Mouse (Mus musculus) forebrain, embryonic 11.5 days (tissue): ENCODE data around the gene Tmem189. TPM values are rescaled to one million over a fixed set of nuclear protein-coding genes. Genes with fewer than 3 reads are reported as not detected.

ENCODE experiments used
- ATAC-seq: fragments of 200-750 bp; cut with Nextera tagmentation; replicated peaks from 2 replicates; pipeline ENCODE4 v1.8.0; 2017; ENCODE audit warnings: moderate TSS enrichment; ENCODE audit not compliant: low FRiP score
- DNase-seq: peaks from one replicate; pipeline ENCODE4 v3.0.0-alpha.2; 2017; ENCODE audit warnings: low spot score
- H3K27ac ChIP-seq: fragments of 300-500 bp; sonication (generic); 2 replicates; pipeline ENCODE4 v1.5.1; 2014; ENCODE audit warnings: low read depth, low read length
- H3K27me3 ChIP-seq: fragments of 300-500 bp; sonication (generic); 2 replicates; pipeline ENCODE4 v1.6.1; 2014; ENCODE audit warnings: mild to moderate bottlenecking, low read length, mixed read lengths; ENCODE audit not compliant: control insufficient read depth, insufficient read depth
- H3K36me3 ChIP-seq: fragments of 300-500 bp; sonication (generic); 2 replicates; pipeline ENCODE4 v1.6.1; 2014; ENCODE audit warnings: mild to moderate bottlenecking, low read length, moderate library complexity, mixed read lengths; ENCODE audit not compliant: control insufficient read depth, insufficient read depth
- H3K4me1 ChIP-seq: fragments of 300-500 bp; sonication (generic); replicated peaks from 2 replicates; pipeline ENCODE4 v1.6.1; 2014; ENCODE audit warnings: low read length, mixed read lengths; ENCODE audit not compliant: control insufficient read depth, insufficient read depth
- H3K4me2 ChIP-seq: fragments of 300-500 bp; sonication (generic); 2 replicates; pipeline ENCODE4 v1.6.1; 2014; ENCODE audit warnings: low read depth, mild to moderate bottlenecking, low read length, moderate library complexity, mixed read lengths; ENCODE audit not compliant: severe bottlenecking
- H3K4me3 ChIP-seq: fragments of 300-500 bp; sonication (generic); 2 replicates; pipeline ENCODE4 v1.5.1; 2014; ENCODE audit warnings: low read depth, low read length
- H3K9ac ChIP-seq: fragments of 300-500 bp; sonication (generic); 2 replicates; pipeline ENCODE4 v1.6.1; 2014; ENCODE audit warnings: low read length
- H3K9me3 ChIP-seq: fragments of 300-500 bp; sonication (generic); 2 replicates; pipeline ENCODE4 v1.6.1; 2016; ENCODE audit warnings: low read length, mixed read lengths; ENCODE audit not compliant: control insufficient read depth
- WGBS: fragments of 180-500 bp; shearing (Covaris S2); extraction: QIAGEN DNeasy Blood & Tissue Kit; methylation state at CpG from one replicate; pipeline ENCODE4 v1.1.7; 2014; 5-methylcytosine and 5-hydroxymethylcytosine counted together
- polyA plus RNA-seq: library from polyadenylated mRNA; unstranded; fragments of >200 nt; fragmentation: Nextera tagmentation; extraction: Ambion mirVana; gene quantifications from 2 replicates; pipeline ENCODE4 v1.2.1, GENCODE M21; 2014

Tmem189 gene
- polyA plus RNA-seq = 35.1 and 39.2 TPM in 2 replicates

GRCm38 (mm10) chr2:167689501-167690218, at the start of gene Tmem189:
Tmem189 (minus strand) TSS chr2:167689822.
- WGBS = under 1% methylated on average over 98 of the region's 99 CpGs
- no peak within 1 kb of the TSS for H3K27ac ChIP-seq

GRCm38 (mm10) chr2:167739030-167739429, 49.4 kb upstream of the Tmem189 start:
- H3K4me3 ChIP-seq = no peak overlapping the region
- WGBS = 60% methylated on average over 5 of the region's 6 CpGs
- H3K27ac ChIP-seq = no peak overlapping the region
- H3K9me3 ChIP-seq = no peaks in the 10 kb centered on the region
- no peak for DNase-seq
- no peak for ATAC-seq
- no peaks in the 10 kb centered on the region for H3K4me1 ChIP-seq
- no peak overlapping the region for H3K9ac ChIP-seq
- H3K27me3 ChIP-seq = no peaks in the 10 kb centered on the region
- H3K36me3 ChIP-seq = no peaks in the 10 kb centered on the region
- no peak overlapping the region for H3K4me2 ChIP-seq

More at GRCm38 (mm10) chr2:167689501-167690218, at the start of gene Tmem189:
- Histone ChIP-seq H3K27me3 (peaks cover 29% of the 10 kb centered on the region), H3K36me3 (no peaks in the 10 kb centered on the region), H3K9ac (peak within 1 kb of the TSS; percentile 57), H3K4me2 (peak within 1 kb of the TSS; percentile 77), H3K4me3 (peak within 1 kb of the TSS; percentile 57), H3K9me3 (no peaks in the 10 kb centered on the region), H3K4me1 (peaks cover 6% of the 10 kb centered on the region)
- DNase-seq (peak; percentile 82), ATAC-seq (peak; percentile 31; the same call in 1 of the 2 replicates)

GRCm38 (mm10) chr2:167734861-167735260, 45.2 kb upstream of the Tmem189 start:
- ATAC-seq (no peak), DNase-seq (no peak)
- Histone ChIP-seq H3K9ac (no peak overlapping the region), H3K27ac (no peak overlapping the region), H3K4me2 (no peak overlapping the region), H3K27me3 (no peaks in the 10 kb centered on the region), H3K4me1 (no peaks in the 10 kb centered on the region), H3K4me3 (no peak overlapping the region), H3K36me3 (no peaks in the 10 kb centered on the region), H3K9me3 (no peaks in the 10 kb centered on the region)
- 79% methylated on average over 10 of the region's 10 CpGs for WGBS

GRCm38 (mm10) chr2:167731149-167731548, 41.5 kb upstream of the Tmem189 start:
- ATAC-seq (no peak), DNase-seq (no peak)
- Histone ChIP-seq H3K9me3 (no peaks in the 10 kb centered on the region), H3K4me2 (no peak overlapping the region), H3K36me3 (no peaks in the 10 kb centered on the region), H3K9ac (no peak overlapping the region), H3K4me1 (no peaks in the 10 kb centered on the region; the same call in 1 of the 2 replicates), H3K27me3 (no peaks in the 10 kb centered on the region), H3K27ac (no peak overlapping the region), H3K4me3 (no peak overlapping the region)
- WGBS = 61% methylated on average over 13 of the region's 13 CpGs

GRCm38 (mm10) chr2:167730036-167730435, 40.4 kb upstream of the Tmem189 start:
- Histone ChIP-seq H3K27me3 (no peaks in the 10 kb centered on the region), H3K27ac (no peak overlapping the region), H3K36me3 (no peaks in the 10 kb centered on the region), H3K4me1 (no peaks in the 10 kb centered on the region; the same call in 1 of the 2 replicates), H3K9ac (no peak overlapping the region), H3K4me3 (no peak overlapping the region), H3K4me2 (no peak overlapping the region), H3K9me3 (no peaks in the 10 kb centered on the region)
- DNase-seq (no peak), ATAC-seq (no peak)
- 82% methylated on average over 5 of the region's 7 CpGs for WGBS

- no peak overlapping the region for H3K27ac ChIP-seq
These were observed 37.5 kb upstream of the Tmem189 start for GRCm38 (mm10) chr2:167727161-167727560.

GRCm38 (mm10) chr2:167725879-167726278, 36.3 kb upstream of the Tmem189 start:
- Histone ChIP-seq H3K9me3 (no peaks in the 10 kb centered on the region), H3K36me3 (no peaks in the 10 kb centered on the region), H3K4me2 (no peak overlapping the region), H3K4me3 (no peak overlapping the region), H3K27me3 (no peaks in the 10 kb centered on the region), H3K27ac (no peak overlapping the region), H3K9ac (no peak overlapping the region), H3K4me1 (no peaks in the 10 kb centered on the region; the same call in 1 of the 2 replicates)
- DNase-seq (no peak), ATAC-seq (no peak)
- 93% methylated on average over 10 of the region's 10 CpGs for WGBS

More at GRCm38 (mm10) chr2:167727161-167727560, 37.5 kb upstream of the Tmem189 start:
- Histone ChIP-seq H3K4me3 (no peak overlapping the region), H3K36me3 (no peaks in the 10 kb centered on the region), H3K27me3 (no peaks in the 10 kb centered on the region), H3K4me1 (no peaks in the 10 kb centered on the region; the same call in 1 of the 2 replicates), H3K9ac (no peak overlapping the region), H3K4me2 (no peak overlapping the region), H3K9me3 (no peaks in the 10 kb centered on the region)
- ATAC-seq (no peak), DNase-seq (no peak)
- WGBS = 62% methylated on average over 13 of the region's 13 CpGs

GRCm38 (mm10) chr2:167723589-167724206, 34.1 kb upstream of the Tmem189 start:
- ATAC-seq (no peak), DNase-seq (no peak)
- no peak overlapping the region for H3K9ac ChIP-seq
- no peaks in the 10 kb centered on the region for H3K9me3 ChIP-seq
- no peak overlapping the region for H3K27ac ChIP-seq
- H3K4me2 ChIP-seq = no peak overlapping the region
- WGBS = 83% methylated on average over 11 of the region's 11 CpGs
- H3K36me3 ChIP-seq = no peaks in the 10 kb centered on the region
- no peaks in the 10 kb centered on the region for H3K27me3 ChIP-seq
- H3K4me1 ChIP-seq = no peaks in the 10 kb centered on the region; the same call in 1 of the 2 replicates
- H3K4me3 ChIP-seq = no peak overlapping the region
